Comparison of ENCODE assay signal across 16 mouse cellular contexts in the genomic region with DNA sequence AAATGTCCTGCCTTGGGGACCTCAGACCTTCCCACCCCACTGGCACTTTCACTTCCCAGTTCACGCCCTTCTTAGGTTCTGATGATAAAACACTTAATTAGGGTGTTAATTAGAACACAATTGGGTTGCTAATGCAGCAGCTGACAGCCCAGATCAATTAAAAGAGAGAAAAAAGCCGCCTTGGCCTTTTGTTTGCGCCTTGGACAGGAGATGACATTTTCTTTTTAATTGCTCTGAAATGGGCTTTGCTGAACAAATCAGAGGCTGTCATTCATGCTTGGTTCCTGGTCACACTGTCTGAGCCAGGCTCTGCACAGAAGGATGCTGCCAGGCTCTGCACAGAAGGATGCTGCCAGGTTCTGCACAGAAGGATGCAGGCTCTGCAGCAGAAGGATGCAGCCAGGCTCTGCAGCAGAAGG. TPM values are rescaled to one million over a fixed set of nuclear protein-coding genes. Genes with fewer than 3 reads are reported as not detected.
DNase-seq lines count a peak whose midpoint lies in the region; ATAC-seq lines count a peak whose summit lies in the region.
"Had no signal": no experiment of that assay in that cellular context is flagged by ENCODE, and none has a peak within 500 bp of the region (broad histone marks: within the 10 kb centered on the region; RNA-seq: fewer than 3 reads in every experiment).

No protein-coding gene starts in this region.

- no peak overlapping the region for H3K9ac ChIP-seq in forebrain, embryonic 12.5 days
- no peak overlapping the region for H3K9ac ChIP-seq in hindbrain, embryonic 14.5 days
- H3K9ac ChIP-seq: embryonic facial prominence, embryonic 13.5 days; liver, embryonic 13.5 days had no signal

- 4% methylated on average over 3 of the region's 3 CpGs for WGBS in forebrain, embryonic 12.5 days
- 12% methylated on average over 3 of the region's 3 CpGs for WGBS in hindbrain, embryonic 14.5 days

- peaks cover 81% of the 10 kb centered on the region for H3K27me3 ChIP-seq in forebrain, embryonic 12.5 days
- 0 out of 2 replicates have a peak, but pooled peaks cover 5% of the 10 kb centered on the region for H3K27me3 ChIP-seq in hindbrain, embryonic 14.5 days (ENCODE audit: control insufficient read depth, insufficient read depth, low read length)

- no peaks in the 10 kb centered on the region for H3K9me3 ChIP-seq in forebrain, embryonic 12.5 days
- no peaks in the 10 kb centered on the region for H3K9me3 ChIP-seq in hindbrain, embryonic 14.5 days (ENCODE audit: control insufficient read depth, low read length)
- H3K9me3 ChIP-seq: embryonic facial prominence, embryonic 13.5 days; liver, embryonic 13.5 days had no signal

- peaks cover 57% of the 10 kb centered on the region for H3K4me1 ChIP-seq in forebrain, embryonic 12.5 days
- H3K4me1 ChIP-seq in hindbrain, embryonic 14.5 days (replicated peaks; ENCODE audit: control insufficient read depth, insufficient read depth, low read length) = peaks cover 51% of the 10 kb centered on the region
- H3K4me1 ChIP-seq: liver, embryonic 13.5 days had no signal

- peak; percentile 83 for ATAC-seq in forebrain, embryonic 12.5 days (ENCODE audit: low FRiP score)
- ATAC-seq in hindbrain, embryonic 14.5 days (ENCODE audit: low FRiP score) = no peak
- ATAC-seq: intestine, embryonic 16.5 days had no signal

- H3K4me3 ChIP-seq in forebrain, embryonic 12.5 days (replicated peaks) = no peak overlapping the region
- no peak overlapping the region for H3K4me3 ChIP-seq in hindbrain, embryonic 14.5 days (replicated peaks; ENCODE audit: low read length)
- H3K4me3 ChIP-seq: embryonic facial prominence, embryonic 13.5 days; liver, embryonic 13.5 days had no signal

- H3K36me3 ChIP-seq in forebrain, embryonic 12.5 days (replicated peaks) = no peaks in the 10 kb centered on the region
- no peaks in the 10 kb centered on the region for H3K36me3 ChIP-seq in hindbrain, embryonic 14.5 days (replicated peaks; ENCODE audit: control insufficient read depth, insufficient read depth)
- H3K36me3 ChIP-seq: embryonic facial prominence, embryonic 13.5 days; liver, embryonic 13.5 days had no signal

- intact Hi-C loops in left cerebral cortex, postnatal 4 days (cut with DNase I) = no loop called here
- intact Hi-C loops in left cerebral cortex, postnatal 36 days (cut with DNase I) = no loop called here

- DNase-seq in left cerebral cortex, postnatal 4 days = peak; percentile 33
- no peak for DNase-seq in left cerebral cortex, postnatal 36 days (ENCODE audit: low spot score in 2 of 2)
- DNase-seq in hindbrain, embryonic 14.5 days (ENCODE audit: low spot score) = peak; percentile 47
- peak; percentile 94 for DNase-seq in retina, postnatal 1 day
- no peak for DNase-seq in spleen, postnatal 14 days (ENCODE audit: low spot score in 2 of 2)
- no peak for DNase-seq in frontal cortex, postnatal 14 days (ENCODE audit: low spot score in 2 of 2)
- DNase-seq: cerebellum, adult 9-10 months; kidney, postnatal 14 days; liver, embryonic 13.5 days; lung, postnatal 10 days had no signal

- H3K27ac ChIP-seq in forebrain, embryonic 12.5 days = peak overlapping the region; percentile 53; the same call in 1 of the 2 replicates
- peak overlapping the region; percentile 27 for H3K27ac ChIP-seq in hindbrain, embryonic 14.5 days
- H3K27ac ChIP-seq: embryonic facial prominence, embryonic 13.5 days; liver, embryonic 13.5 days had no signal

- H3K4me2 ChIP-seq in forebrain, embryonic 12.5 days = peak overlapping the region; percentile 4; the same call in 1 of the 2 replicates
- H3K4me2 ChIP-seq in hindbrain, embryonic 14.5 days (replicated peaks) = no peak overlapping the region
- H3K4me2 ChIP-seq: embryonic facial prominence, embryonic 13.5 days; liver, embryonic 13.5 days had no signal

RNA-seq across cellular contexts. Expression of a gene that starts 35.5 kb away (rescaled TPM):
- total RNA-seq in left cerebral cortex, postnatal 4 days (2021) = under 1 TPM in 1 of 2 experiments, not detected in 1; 0.10 TPM
- total RNA-seq in left cerebral cortex, postnatal 36 days (2021) = under 1 TPM; 0.22 to 0.39 TPM
- polyA plus RNA-seq in forebrain, embryonic 12.5 days (2016; fragmentation: Nextera tagmentation; extraction: Ambion mirVana) = 0.18 and 0.26 TPM in 2 replicates
- polyA plus RNA-seq in hindbrain, embryonic 14.5 days (2014; fragmentation: Nextera tagmentation; extraction: Ambion mirVana) = 0.21 and 0.55 TPM in 2 replicates
- total RNA-seq: granulocyte monocyte progenitor cell, adult 5-6 weeks had no signal
- polyA plus RNA-seq: liver, embryonic 13.5 days; urinary bladder, adult 2 months had no signal

RNA-seq across cellular contexts. Expression of a gene that starts 47.9 kb away (rescaled TPM):
- 1 to 10 TPM; 1.4 to 1.7 TPM for total RNA-seq in left cerebral cortex, postnatal 4 days (2021)
- 1 to 10 TPM; 1.3 to 1.5 TPM for total RNA-seq in left cerebral cortex, postnatal 36 days (2021)
- polyA plus RNA-seq in forebrain, embryonic 12.5 days (2016; fragmentation: Nextera tagmentation; extraction: Ambion mirVana) = 2.0 TPM in 2 replicates
- polyA plus RNA-seq in hindbrain, embryonic 14.5 days (2014; fragmentation: Nextera tagmentation; extraction: Ambion mirVana) = 4.6 and 5.5 TPM in 2 replicates
- total RNA-seq: granulocyte monocyte progenitor cell, adult 5-6 weeks had no signal

RNA-seq across cellular contexts. Expression of a gene that starts 53.4 kb away (rescaled TPM):
- total RNA-seq in left cerebral cortex, postnatal 4 days (2021) = 1 to 10 TPM; 1.3 to 2.4 TPM
- 1 to 10 TPM; 4.9 to 5.0 TPM for total RNA-seq in left cerebral cortex, postnatal 36 days (2021)
- 0.13 and 0.45 TPM in 2 replicates for polyA plus RNA-seq in forebrain, embryonic 12.5 days (2016; fragmentation: Nextera tagmentation; extraction: Ambion mirVana)
- 1.2 and 2.0 TPM in 2 replicates for polyA plus RNA-seq in hindbrain, embryonic 14.5 days (2014; fragmentation: Nextera tagmentation; extraction: Ambion mirVana)
- total RNA-seq: granulocyte monocyte progenitor cell, adult 5-6 weeks had no signal
- polyA plus RNA-seq: heart, postnatal 0 days; liver, embryonic 13.5 days had no signal

Comparison
In these comparisons a context has a peak if more than half of its experiments do, and no peak if none do; other contexts are left out.
1. DNase-seq: peak in left cerebral cortex, postnatal 4 days (single experiment), hindbrain, embryonic 14.5 days (single experiment) and retina, postnatal 1 day (single experiment); none in left cerebral cortex, postnatal 36 days (0 of 2), spleen, postnatal 14 days (0 of 2) and frontal cortex, postnatal 14 days (0 of 2).